Comparison of ENCODE assay signal across 8 mouse cellular contexts in the genomic region with DNA sequence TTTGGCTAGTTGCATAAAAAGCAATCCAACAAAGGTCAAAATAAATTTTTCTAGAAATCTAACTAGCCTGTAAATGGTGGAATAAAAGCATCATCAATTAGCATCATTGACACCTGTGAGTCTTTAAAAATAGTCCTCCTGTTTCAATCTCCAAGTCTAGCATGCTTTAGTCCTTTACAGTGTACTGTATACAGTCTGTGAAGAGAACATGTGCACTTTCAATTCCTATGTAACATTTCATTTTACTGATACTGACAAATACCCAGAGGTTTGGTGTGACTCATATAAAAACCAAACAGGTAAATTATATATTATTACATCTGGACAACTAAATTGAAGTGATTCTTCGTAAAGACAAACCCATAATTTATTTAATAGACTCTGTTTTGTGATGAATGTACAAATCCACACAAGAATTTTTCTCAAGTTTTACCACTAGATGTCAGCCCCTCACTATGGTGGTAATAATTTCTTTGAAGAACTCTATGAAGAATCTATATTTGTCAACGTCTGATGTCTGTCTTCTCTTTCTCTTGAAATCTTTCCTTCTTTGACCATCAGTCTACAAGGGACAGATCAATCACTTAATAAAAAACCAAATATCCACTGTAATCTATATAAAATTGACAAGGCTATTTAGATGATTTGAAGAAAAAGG. TPM values are rescaled to one million over a fixed set of nuclear protein-coding genes. Genes with fewer than 3 reads are reported as not detected.
DNase-seq lines count a peak whose midpoint lies in the region; ATAC-seq and TF ChIP-seq lines count a peak whose summit lies in the region.
"Had no signal": no experiment of that assay in that cellular context is flagged by ENCODE, and none has a peak within 500 bp of the region (broad histone marks: within the 10 kb centered on the region; RNA-seq: fewer than 3 reads in every experiment).

No protein-coding gene starts in this region.

- 58% methylated on average over 2 of the region's 2 CpGs for WGBS in kidney, embryonic 14.5 days
- 41% methylated on average over 2 of the region's 2 CpGs for WGBS in midbrain, embryonic 14.5 days

- no peak overlapping the region for H3K27ac ChIP-seq in kidney, embryonic 14.5 days (ENCODE audit: low read depth, low read length)
- H3K27ac ChIP-seq in ES-E14 (ENCODE audit: insufficient read depth, low read depth, low read length, poor library complexity, severe bottlenecking), result no peak overlapping the region
- H3K27ac ChIP-seq in midbrain, embryonic 14.5 days (replicated peaks; ENCODE audit: low read depth, low read length), result no peak overlapping the region

- in situ Hi-C loops in ES-E14 (cut with MboI; ENCODE audit: low sequenced_read_pairs in 2 of 2, unreplicated experiment in 2 of 2), result no loop called here

- DNase-seq in kidney, postnatal 14 days, result peak; percentile 12
- no peak for DNase-seq in ES-E14 (ENCODE audit: low read depth, low spot score)
- DNase-seq in midbrain, embryonic 14.5 days, result peak; percentile 84
- no peak for DNase-seq in natural killer cell, adult 2 months (ENCODE audit: low spot score in 2 of 2)
- DNase-seq in cerebellum, postnatal 25 days, result no peak
- DNase-seq: adrenal gland, postnatal 10 days had no signal

- H3K4me1 ChIP-seq in kidney, embryonic 14.5 days (ENCODE audit: control insufficient read depth, insufficient read depth, low read length), result no peaks in the 10 kb centered on the region
- no peaks in the 10 kb centered on the region for H3K4me1 ChIP-seq in ES-E14 (ENCODE audit: control insufficient read depth in 2 of 2, insufficient read depth in 2 of 2, low read length in 2 of 2, poor library complexity in 1 of 2)
- H3K4me1 ChIP-seq in midbrain, embryonic 14.5 days (ENCODE audit: control insufficient read depth, insufficient read depth, low read length), result no peaks in the 10 kb centered on the region

- no peak overlapping the region for H3K4me3 ChIP-seq in kidney, embryonic 14.5 days (ENCODE audit: low read length)
- H3K4me3 ChIP-seq in ES-E14 (ENCODE audit: insufficient read depth in 1 of 2, low read depth in 1 of 2, low read length in 2 of 2, poor library complexity in 1 of 2, severe bottlenecking in 1 of 2), result no peak overlapping the region
- no peak overlapping the region for H3K4me3 ChIP-seq in midbrain, embryonic 14.5 days (replicated peaks; ENCODE audit: low read depth, low read length)

- no peak overlapping the region for H3K4me2 ChIP-seq in kidney, embryonic 14.5 days (replicated peaks; ENCODE audit: low read depth, low read length)
- H3K4me2 ChIP-seq in midbrain, embryonic 14.5 days (ENCODE audit: low read length), result no peak overlapping the region

- no peak overlapping the region for H3K9ac ChIP-seq in kidney, embryonic 14.5 days (ENCODE audit: low read depth, low read length)
- no peak overlapping the region for H3K9ac ChIP-seq in ES-E14 (ENCODE audit: insufficient read depth, low read depth, low read length, poor library complexity, severe bottlenecking)
- H3K9ac ChIP-seq in midbrain, embryonic 14.5 days (replicated peaks; ENCODE audit: low read length), result no peak overlapping the region

- no peaks in the 10 kb centered on the region for H3K27me3 ChIP-seq in kidney, embryonic 14.5 days (ENCODE audit: control insufficient read depth, insufficient read depth, low read length)
- no peaks in the 10 kb centered on the region for H3K27me3 ChIP-seq in midbrain, embryonic 14.5 days (ENCODE audit: control insufficient read depth, insufficient read depth, low read length)

- ATAC-seq in kidney, embryonic 14.5 days (ENCODE audit: low FRiP score, low TSS enrichment), result no peak
- peak; percentile 62; the same call in 1 of the 2 replicates for ATAC-seq in common myeloid progenitor, adult 5-6 weeks (replicated peaks; ENCODE audit: low read depth, poor library complexity, severe bottlenecking)
- no peak; the same call in 1 of the 2 replicates for ATAC-seq in midbrain, embryonic 14.5 days (ENCODE audit: low FRiP score, low TSS enrichment)

- no peaks in the 10 kb centered on the region for H3K9me3 ChIP-seq in kidney, embryonic 14.5 days (ENCODE audit: control insufficient read depth, low read length)
- H3K9me3 ChIP-seq in ES-E14 (ENCODE audit: control insufficient read depth, insufficient read depth, low read depth, low read length), result no peaks in the 10 kb centered on the region
- no peaks in the 10 kb centered on the region for H3K9me3 ChIP-seq in midbrain, embryonic 14.5 days (ENCODE audit: control insufficient read depth, low read length)

- no peaks in the 10 kb centered on the region for H3K36me3 ChIP-seq in kidney, embryonic 14.5 days (ENCODE audit: control insufficient read depth, insufficient read depth, low read length)
- H3K36me3 ChIP-seq in ES-E14 (ENCODE audit: control insufficient read depth, insufficient read depth, low read length, poor library complexity, severe bottlenecking), result no peaks in the 10 kb centered on the region
- H3K36me3 ChIP-seq in midbrain, embryonic 14.5 days (ENCODE audit: control insufficient read depth, insufficient read depth, low read length), result no peaks in the 10 kb centered on the region

TF ChIP-seq in ES-E14, 5 proteins besides CTCF, POLR2A, EP300 and RAD21:
- peak; percentile 26; the same call in 1 of the 2 replicates for TF ChIP-seq ZC3H11A (IDR thresholded peaks at IDR 0.05; ENCODE audit: borderline replicate concordance, low read depth, low read length)
- no peak for TF ChIP-seq ZNF384 (IDR thresholded peaks at IDR 0.05; ENCODE audit: low read depth, low read length)
TF ChIP-seq in ES-E14: peak in this region for 1.

RNA-seq across cellular contexts. Expression of gene Ppip5k2, which starts 39.2 kb away (rescaled TPM):
- polyA plus RNA-seq in kidney, embryonic 14.5 days (2014; fragmentation: Nextera tagmentation; extraction: Ambion mirVana), result 28.4 and 48.5 TPM in 2 replicates
- total RNA-seq in ES-E14 (2012; rRNA removed), result 32.0 and 38.8 TPM in 2 replicates
- total RNA-seq in common myeloid progenitor, adult 5-6 weeks (2017), result 54.2 and 59.7 TPM in 2 replicates
- 64.1 and 83.0 TPM in 2 replicates for polyA plus RNA-seq in midbrain, embryonic 14.5 days (2014; fragmentation: Nextera tagmentation; extraction: Ambion mirVana)

RNA-seq across cellular contexts. Expression of gene Gin1, which starts 39.4 kb away (rescaled TPM):
- polyA plus RNA-seq in kidney, embryonic 14.5 days (2014; fragmentation: Nextera tagmentation; extraction: Ambion mirVana), result 20.3 and 22.6 TPM in 2 replicates
- total RNA-seq in ES-E14 (2012; rRNA removed), result 7.7 and 8.6 TPM in 2 replicates
- 19.7 and 20.1 TPM in 2 replicates for total RNA-seq in common myeloid progenitor, adult 5-6 weeks (2017)
- polyA plus RNA-seq in midbrain, embryonic 14.5 days (2014; fragmentation: Nextera tagmentation; extraction: Ambion mirVana), result 12.7 and 14.6 TPM in 2 replicates

Comparison
In these comparisons a context has a peak if more than half of its experiments do, and no peak if none do; other contexts are left out.
1. DNase-seq: peak in kidney, postnatal 14 days (single experiment) and midbrain, embryonic 14.5 days (single experiment); none in ES-E14 (single experiment), natural killer cell, adult 2 months (0 of 2) and cerebellum, postnatal 25 days (0 of 2).